Mouse (Mus musculus): ENCODE data around the gene Adamtsl1.

- no peak for TF ChIP-seq USF1 (IDR thresholded peaks at IDR 0.05; ENCODE audit: low read depth)
- no peak for TF ChIP-seq POLR2A (IDR thresholded peaks at IDR 0.05; ENCODE audit: insufficient read length, low read depth)
- no peak for TF ChIP-seq TCF12 (IDR thresholded peaks at IDR 0.05; ENCODE audit: insufficient read depth, poor library complexity, severe bottlenecking)
- TF ChIP-seq E2F4 (IDR thresholded peaks at IDR 0.05; ENCODE audit: insufficient read depth): no peak
- TF ChIP-seq POLR2AphosphoS2 (IDR thresholded peaks at IDR 0.05; ENCODE audit: insufficient read length, low read depth): no peak
- TF ChIP-seq REST (IDR thresholded peaks at IDR 0.05; ENCODE audit: insufficient read depth, insufficient read length): no peak
- no peak for TF ChIP-seq MYOD1 (IDR thresholded peaks at IDR 0.05; ENCODE audit: control insufficient read depth in 1 of 3, insufficient read length in 2 of 3, low read depth in 2 of 3)
- no peak for TF ChIP-seq MAX (IDR thresholded peaks at IDR 0.05; ENCODE audit: low read depth)
- TF ChIP-seq CEBPB (IDR thresholded peaks at IDR 0.05; ENCODE audit: insufficient read depth, poor library complexity, severe bottlenecking): no peak
- TF ChIP-seq TCF3 (IDR thresholded peaks at IDR 0.05; ENCODE audit: insufficient read length, low read depth): no peak
- TF ChIP-seq SRF (IDR thresholded peaks at IDR 0.05; ENCODE audit: control insufficient read depth, insufficient read length, low read depth): no peak
These were observed 270.5 kb downstream of the Adamtsl1 start for GRCm38 (mm10) chr4:85784428-85784827.

Measured in myocyte (in vitro differentiated cells).